Mouse (Mus musculus) embryonic facial prominence, embryonic 12.5 days (tissue): ENCODE data around the gene Igsf3. TPM values are rescaled to one million over a fixed set of nuclear protein-coding genes. Genes with fewer than 3 reads are reported as not detected.

Experiments used
- ATAC-seq: fragments of 200-750 bp; cut with Nextera tagmentation; 2 replicates; pipeline ENCODE4 v1.8.0; 2017; ENCODE audit not compliant: insufficient number of reproducible peaks, insufficient read depth, low FRiP score, low TSS enrichment
- H3K27ac ChIP-seq: fragments of 300-500 bp; sonication (generic); 2 replicates; pipeline ENCODE4 v1.5.1; 2016; ENCODE audit warnings: mild to moderate bottlenecking
- H3K27me3 ChIP-seq: fragments of 300-500 bp; sonication (generic); 2 replicates; pipeline ENCODE4 v1.6.1; 2016; ENCODE audit warnings: mild to moderate bottlenecking, moderate library complexity
- H3K36me3 ChIP-seq: fragments of 300-500 bp; sonication (generic); 2 replicates; pipeline ENCODE4 v1.6.1; 2016; ENCODE audit warnings: mild to moderate bottlenecking
- H3K4me1 ChIP-seq: fragments of 300-500 bp; sonication (generic); 2 replicates; pipeline ENCODE4 v1.6.1; 2016
- H3K4me2 ChIP-seq: fragments of 300-500 bp; sonication (generic); replicated peaks from 2 replicates; pipeline ENCODE4 v1.6.1; 2016; ENCODE audit warnings: mild to moderate bottlenecking, moderate library complexity
- H3K4me3 ChIP-seq: fragments of 300-500 bp; sonication (generic); 2 replicates; pipeline ENCODE4 v1.5.1; 2016; ENCODE audit warnings: mild to moderate bottlenecking
- H3K9ac ChIP-seq: fragments of 300-500 bp; sonication (generic); 2 replicates; pipeline ENCODE4 v1.6.1; 2016; ENCODE audit warnings: mild to moderate bottlenecking, moderate library complexity
- H3K9me3 ChIP-seq: fragments of 300-500 bp; sonication (generic); 2 replicates; pipeline ENCODE4 v1.6.1; 2016; ENCODE audit warnings: mild to moderate bottlenecking, moderate library complexity
- WGBS: fragments of 180-500 bp; shearing (Covaris S2); methylation state at CpG from one replicate; pipeline ENCODE4 v1.1.7; 2016; 5-methylcytosine and 5-hydroxymethylcytosine counted together
- polyA plus RNA-seq: library from polyadenylated mRNA; unstranded; fragments of >200 nt; fragmentation: Nextera tagmentation; extraction: Ambion mirVana; gene quantifications from 2 replicates; pipeline ENCODE4 v1.2.1, GENCODE M21; 2016

The Igsf3 gene
- polyA plus RNA-seq, result 92.3 and 93.3 TPM in 2 replicates

- H3K9me3 ChIP-seq, result no peaks in the 10 kb centered on the region
- H3K27ac ChIP-seq, result peak within 1 kb of the TSS; percentile 86
- WGBS, result 4% methylated on average over 48 of the region's 56 CpGs
- peak within 1 kb of the TSS; percentile 90 for H3K9ac ChIP-seq
- H3K36me3 ChIP-seq, result no peaks in the 10 kb centered on the region
- H3K4me3 ChIP-seq, result peak within 1 kb of the TSS; percentile 88
- ATAC-seq, result peak; percentile 77
- H3K27me3 ChIP-seq, result no peaks in the 10 kb centered on the region
- H3K4me2 ChIP-seq, result peak within 1 kb of the TSS; percentile 82
- peaks cover 39% of the 10 kb centered on the region for H3K4me1 ChIP-seq
Observed at GRCm38 (mm10) chr3:101376538-101377247, at the start of gene Igsf3. Igsf3 (plus strand) TSS chr3:101377083.

DNA sequence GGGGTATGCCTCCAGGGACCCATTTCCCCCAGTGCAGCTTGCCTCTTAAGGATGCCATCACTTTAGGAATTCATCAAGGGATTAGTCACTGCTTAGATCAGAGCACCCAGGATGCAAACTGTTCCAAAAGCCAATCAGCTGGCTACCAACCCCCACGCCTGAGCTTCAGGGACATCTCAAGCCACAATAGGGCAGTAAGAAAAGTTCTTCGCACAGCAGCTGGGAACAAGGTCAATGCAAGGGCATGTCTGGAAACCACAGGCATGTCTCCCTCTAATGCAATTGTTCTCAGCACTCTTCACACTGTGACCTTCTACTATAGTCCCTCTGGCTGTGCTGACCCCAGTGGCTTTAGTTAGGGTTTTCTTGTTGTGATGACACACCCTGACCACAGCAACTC lies 49.6 kb upstream of the Igsf3 start:
- no peaks in the 10 kb centered on the region for H3K9me3 ChIP-seq
- 0 out of 2 replicates have a peak overlapping the region, but pooled peaks have one; percentile 17 for H3K27ac ChIP-seq

GRCm38 (mm10) chr3:101328617-101329016 lies 48.3 kb upstream of the Igsf3 start:
- Histone ChIP-seq H3K9me3 (no peaks in the 10 kb centered on the region), H3K27me3 (no peaks in the 10 kb centered on the region), H3K9ac (no peak overlapping the region), H3K36me3 (no peaks in the 10 kb centered on the region), H3K4me3 (no peak overlapping the region), H3K27ac (peak overlapping the region; percentile 24; the same call in 1 of the 2 replicates), H3K4me2 (no peak overlapping the region), H3K4me1 (peaks cover 18% of the 10 kb centered on the region)
- WGBS, result 33% methylated on average over 7 of the region's 7 CpGs
- ATAC-seq, result 0 out of 2 replicates have a peak, but pooled peaks have one; percentile 47

More for the DNA sequence above, 49.6 kb upstream of the Igsf3 start:
- Histone ChIP-seq H3K4me3 (no peak overlapping the region), H3K36me3 (no peaks in the 10 kb centered on the region), H3K27me3 (no peaks in the 10 kb centered on the region), H3K4me1 (peaks cover 24% of the 10 kb centered on the region), H3K9ac (no peak overlapping the region), H3K4me2 (no peak overlapping the region)
- ATAC-seq, result no peak
- 51% methylated on average over 2 of the region's 2 CpGs for WGBS

DNA sequence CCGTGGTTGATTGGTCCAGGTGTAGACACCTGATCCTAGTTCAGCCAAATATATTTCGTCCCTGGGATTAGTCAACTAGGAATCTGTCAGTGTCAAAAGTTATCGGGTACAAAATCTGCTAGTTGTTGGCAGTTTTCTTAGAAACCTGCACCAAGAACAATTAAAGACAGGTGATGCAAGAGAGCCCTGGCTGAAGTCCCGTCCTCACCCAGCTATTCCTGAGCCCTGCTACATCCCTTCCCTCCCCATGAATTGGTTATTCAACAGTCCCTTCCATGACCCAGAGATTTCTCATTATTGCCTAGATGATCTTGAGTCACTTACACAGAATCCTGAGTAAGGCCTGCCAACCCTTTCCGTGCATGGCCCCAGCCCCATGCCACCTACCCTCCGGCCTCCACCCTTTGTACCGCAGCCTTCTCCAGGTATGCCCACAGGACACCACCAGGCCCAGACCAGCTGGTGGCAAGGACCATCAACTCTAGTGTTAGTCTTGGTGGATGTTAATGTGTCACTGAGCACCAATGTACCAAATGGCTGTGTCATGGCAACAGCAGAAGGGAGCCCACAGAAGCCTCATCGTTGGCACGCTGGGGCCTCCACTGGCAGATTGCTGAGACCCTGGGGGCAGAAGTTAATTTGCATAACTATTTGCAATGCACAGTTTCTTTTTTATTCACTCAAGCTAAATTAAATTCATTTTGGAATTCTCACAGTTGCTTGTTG lies 33.5 kb upstream of the Igsf3 start:
- Histone ChIP-seq H3K4me1 (peaks cover 10% of the 10 kb centered on the region), H3K9me3 (no peaks in the 10 kb centered on the region), H3K27me3 (no peaks in the 10 kb centered on the region), H3K36me3 (no peaks in the 10 kb centered on the region), H3K4me2 (no peak overlapping the region), H3K27ac (no peak overlapping the region), H3K9ac (no peak overlapping the region), H3K4me3 (no peak overlapping the region)
- ATAC-seq, result no peak
- 82% methylated on average over 9 of the region's 9 CpGs for WGBS

DNA sequence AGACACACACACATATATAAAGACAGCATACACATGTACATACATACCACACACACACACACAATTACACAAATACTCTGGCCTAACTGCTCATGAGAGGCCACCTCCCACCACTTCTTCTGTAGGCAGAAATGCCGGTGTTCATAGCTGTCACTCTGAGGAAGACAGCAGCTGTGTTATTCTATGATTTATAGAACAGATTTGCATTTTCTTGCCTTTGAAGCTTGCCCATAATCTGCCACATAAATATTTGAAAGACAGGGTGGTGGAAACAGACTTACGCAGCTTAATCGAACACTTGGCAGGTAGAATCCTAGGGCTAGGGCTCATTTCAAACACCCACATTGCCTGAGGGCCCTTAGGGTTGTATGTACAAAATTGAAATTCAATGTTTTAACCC lies 32.6 kb upstream of the Igsf3 start:
- Histone ChIP-seq H3K4me1 (peaks cover 19% of the 10 kb centered on the region), H3K9me3 (no peaks in the 10 kb centered on the region), H3K4me3 (no peak overlapping the region), H3K36me3 (no peaks in the 10 kb centered on the region), H3K4me2 (no peak overlapping the region), H3K27ac (no peak overlapping the region), H3K9ac (no peak overlapping the region), H3K27me3 (no peaks in the 10 kb centered on the region)
- WGBS, result 61% methylated on average over 3 of the region's 3 CpGs
- no peak for ATAC-seq

DNA sequence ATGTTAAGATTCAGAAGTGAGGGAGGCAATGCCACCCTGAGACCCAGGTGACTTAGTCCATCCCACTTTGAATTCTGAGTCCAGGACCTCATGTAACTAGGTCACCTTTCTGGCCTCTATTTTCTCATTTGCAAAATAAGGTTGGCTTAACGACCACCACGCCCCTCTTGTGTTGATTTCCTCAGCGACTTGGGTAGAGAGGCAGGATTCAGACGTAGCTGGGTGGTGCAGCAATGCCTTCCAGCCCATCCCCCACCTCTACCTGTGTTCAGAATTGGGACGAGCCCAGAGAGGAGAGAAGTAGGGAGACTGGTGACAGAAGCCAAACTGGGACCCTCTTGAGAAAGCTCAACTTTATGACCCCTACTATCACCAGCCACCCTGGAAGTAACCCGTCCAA lies 31.6 kb upstream of the Igsf3 start:
- H3K4me1 ChIP-seq, result peaks cover 29% of the 10 kb centered on the region
- H3K27me3 ChIP-seq, result no peaks in the 10 kb centered on the region
- no peaks in the 10 kb centered on the region for H3K9me3 ChIP-seq
- no peak overlapping the region for H3K4me3 ChIP-seq
- no peak overlapping the region for H3K4me2 ChIP-seq
- no peaks in the 10 kb centered on the region for H3K36me3 ChIP-seq
- no peak for ATAC-seq
- WGBS, result 79% methylated on average over 6 of the region's 6 CpGs
- H3K9ac ChIP-seq, result no peak overlapping the region
- H3K27ac ChIP-seq, result no peak overlapping the region

GRCm38 (mm10) chr3:101346806-101347205 lies 30.1 kb upstream of the Igsf3 start:
- no peaks in the 10 kb centered on the region for H3K36me3 ChIP-seq
- H3K9me3 ChIP-seq, result no peaks in the 10 kb centered on the region
- H3K9ac ChIP-seq, result no peak overlapping the region
- H3K4me3 ChIP-seq, result no peak overlapping the region
- WGBS, result 100% methylated on average over 1 of the region's 1 CpGs
- no peak overlapping the region for H3K4me2 ChIP-seq
- no peak overlapping the region for H3K27ac ChIP-seq
- peaks cover 37% of the 10 kb centered on the region for H3K4me1 ChIP-seq
- H3K27me3 ChIP-seq, result no peaks in the 10 kb centered on the region
- no peak for ATAC-seq

GRCm38 (mm10) chr3:101348501-101349161 lies 28.3 kb upstream of the Igsf3 start:
- no peak overlapping the region for H3K4me2 ChIP-seq
- H3K4me3 ChIP-seq, result no peak overlapping the region
- H3K4me1 ChIP-seq, result peaks cover 37% of the 10 kb centered on the region
- ATAC-seq, result no peak
- no peaks in the 10 kb centered on the region for H3K27me3 ChIP-seq
- WGBS, result 56% methylated on average over 9 of the region's 9 CpGs
- no peak overlapping the region for H3K27ac ChIP-seq
- H3K9me3 ChIP-seq, result no peaks in the 10 kb centered on the region
- no peaks in the 10 kb centered on the region for H3K36me3 ChIP-seq
- H3K9ac ChIP-seq, result no peak overlapping the region

DNA sequence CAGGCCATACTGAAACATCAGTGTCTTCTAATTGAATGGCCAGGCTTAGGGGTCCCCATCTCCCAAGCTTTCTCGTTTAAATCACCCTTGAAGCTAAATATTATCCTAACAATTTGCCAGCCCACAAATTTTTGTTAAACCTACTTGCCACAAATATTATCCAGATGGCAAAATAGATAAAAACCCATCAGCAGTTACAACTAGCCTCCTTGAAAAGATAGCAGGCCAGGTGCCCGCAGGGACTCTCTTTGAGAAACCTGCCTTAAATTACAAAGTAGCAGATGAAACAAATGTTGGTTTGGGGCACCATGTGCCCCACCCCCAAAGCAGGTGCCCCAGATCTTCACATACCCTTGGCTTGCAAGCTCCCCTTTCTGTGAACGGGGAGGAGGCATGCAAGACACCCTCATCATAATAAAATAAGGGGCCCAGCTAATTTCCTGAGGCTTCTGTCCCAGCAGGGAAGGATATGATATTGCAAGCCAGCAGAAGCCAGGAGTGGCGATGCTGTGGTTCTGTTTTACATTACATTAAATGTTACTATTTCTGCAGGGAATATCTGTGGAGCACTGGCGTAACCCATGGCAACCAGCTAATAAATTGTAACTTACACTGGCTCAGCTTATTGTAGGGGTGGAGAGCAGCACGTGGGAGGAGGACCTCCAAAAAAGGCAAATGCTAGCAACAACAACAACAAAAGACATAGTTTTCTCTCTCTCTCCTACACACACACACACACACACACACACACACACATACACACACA lies 27.2 kb upstream of the Igsf3 start:
- WGBS, result 21% methylated on average over 6 of the region's 6 CpGs
- Histone ChIP-seq H3K27me3 (no peaks in the 10 kb centered on the region), H3K4me2 (no peak overlapping the region), H3K9me3 (no peaks in the 10 kb centered on the region), H3K27ac (peak overlapping the region; percentile 33; the same call in 1 of the 2 replicates), H3K9ac (no peak overlapping the region), H3K36me3 (no peaks in the 10 kb centered on the region), H3K4me1 (peaks cover 34% of the 10 kb centered on the region), H3K4me3 (no peak overlapping the region)
- ATAC-seq, result no peak; the same call in 1 of the 2 replicates

- H3K9me3 ChIP-seq, result no peaks in the 10 kb centered on the region
- H3K36me3 ChIP-seq, result no peaks in the 10 kb centered on the region
- H3K4me3 ChIP-seq, result no peak overlapping the region
- WGBS, result 60% methylated on average over 4 of the region's 4 CpGs
- no peak overlapping the region for H3K9ac ChIP-seq
- H3K4me1 ChIP-seq, result peaks cover 34% of the 10 kb centered on the region
- no peak overlapping the region for H3K4me2 ChIP-seq
- H3K27ac ChIP-seq, result peak overlapping the region; percentile 33; the same call in 1 of the 2 replicates
- H3K27me3 ChIP-seq, result no peaks in the 10 kb centered on the region
- no peak for ATAC-seq
Observed at GRCm38 (mm10) chr3:101350406-101350805, 26.5 kb upstream of the Igsf3 start.

- no peak overlapping the region for H3K9ac ChIP-seq
- no peak overlapping the region for H3K4me3 ChIP-seq
- no peaks in the 10 kb centered on the region for H3K27me3 ChIP-seq
- H3K4me2 ChIP-seq, result no peak overlapping the region
- no peak for ATAC-seq
- no peak overlapping the region for H3K27ac ChIP-seq
- H3K36me3 ChIP-seq, result no peaks in the 10 kb centered on the region
- H3K9me3 ChIP-seq, result no peaks in the 10 kb centered on the region
- H3K4me1 ChIP-seq, result peaks cover 19% of the 10 kb centered on the region
Observed at GRCm38 (mm10) chr3:101354490-101354889, 22.4 kb upstream of the Igsf3 start.
